10 mouse cellular contexts compared by ENCODE assay signal in the genomic region with DNA sequence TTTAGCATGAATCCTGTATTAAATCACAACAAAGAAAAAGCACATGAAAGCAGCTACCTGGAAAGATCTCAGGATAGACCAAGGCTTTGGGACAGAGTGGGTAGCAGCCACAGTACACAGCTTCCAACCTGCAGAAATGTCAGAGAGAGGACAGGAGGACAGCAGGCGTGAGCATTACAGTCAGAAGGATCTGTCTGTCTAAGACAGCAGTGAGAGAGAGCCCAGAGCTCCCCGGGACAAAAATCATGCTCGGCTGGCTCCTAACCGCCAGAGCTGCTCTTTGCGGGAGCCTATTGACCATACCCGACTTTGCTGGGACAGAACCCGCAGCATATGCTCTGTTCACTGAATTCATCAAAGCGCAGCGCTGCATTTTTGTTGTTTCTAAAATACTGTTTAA.
DNase-seq lines count a peak whose midpoint lies in the region; ATAC-seq and TF ChIP-seq lines count a peak whose summit lies in the region.
"Had no signal": no experiment of that assay in that cellular context is flagged by ENCODE, and none has a peak within 500 bp of the region (broad histone marks: within the 10 kb centered on the region; RNA-seq: fewer than 3 reads in every experiment).

No protein-coding gene starts in this region.

- no peaks in the 10 kb centered on the region for H3K36me3 ChIP-seq in stomach, embryonic 16.5 days (ENCODE audit: control insufficient read depth, insufficient read depth, low read length)
- H3K36me3 ChIP-seq: neural tube, embryonic 12.5 days had no signal

- H3K4me3 ChIP-seq in gastrocnemius, adult 2 months, result peak overlapping the region; percentile 59
- no peak overlapping the region for H3K4me3 ChIP-seq in stomach, embryonic 16.5 days (replicated peaks; ENCODE audit: low read length)
- H3K4me3 ChIP-seq: neural tube, embryonic 12.5 days had no signal

- H3K27me3 ChIP-seq in stomach, embryonic 16.5 days (ENCODE audit: control insufficient read depth, insufficient read depth, low read length), result no peaks in the 10 kb centered on the region
- H3K27me3 ChIP-seq: neural tube, embryonic 12.5 days had no signal

- H3K9me3 ChIP-seq in stomach, embryonic 16.5 days (replicated peaks; ENCODE audit: control insufficient read depth, low read length), result no peaks in the 10 kb centered on the region
- H3K9me3 ChIP-seq: neural tube, embryonic 12.5 days had no signal

- H3K4me1 ChIP-seq in stomach, embryonic 16.5 days (ENCODE audit: control insufficient read depth, insufficient read depth, low read length), result no peaks in the 10 kb centered on the region
- H3K4me1 ChIP-seq: neural tube, embryonic 12.5 days had no signal

- H3K4me2 ChIP-seq in stomach, embryonic 16.5 days (ENCODE audit: low read depth, low read length), result peak overlapping the region; percentile 25; the same call in 1 of the 2 replicates
- H3K4me2 ChIP-seq: neural tube, embryonic 12.5 days had no signal

- DNase-seq in gastrocnemius, adult 2 months, result peak; percentile 26
- DNase-seq in gastrocnemius, adult 18-20 months (ENCODE audit: low spot score), result no peak
- DNase-seq in ovary, postnatal 36 days (ENCODE audit: low spot score), result peak; percentile 24
- no peak for DNase-seq in ovary, postnatal 10 days (ENCODE audit: low spot score)
- peak; percentile 41 for DNase-seq in kidney, postnatal 10 days
- no peak for DNase-seq in thymus, postnatal 14 days
- DNase-seq in testis, postnatal 14 days (ENCODE audit: low spot score), result no peak
- DNase-seq: adrenal gland, adult 8-10 months had no signal

- WGBS in stomach, embryonic 16.5 days, result 53% methylated on average over 9 of the region's 9 CpGs

- intact Hi-C loops in gastrocnemius, adult 2 months (cut with DNase I), result no loop called here

- peak overlapping the region; percentile 75 for H3K27ac ChIP-seq in gastrocnemius, adult 2 months
- H3K27ac ChIP-seq in stomach, embryonic 16.5 days (ENCODE audit: low read length), result peak overlapping the region; percentile 88
- H3K27ac ChIP-seq: neural tube, embryonic 12.5 days had no signal

- H3K9ac ChIP-seq in stomach, embryonic 16.5 days (ENCODE audit: low read length), result peak overlapping the region; percentile 56; the same call in 1 of the 2 replicates
- H3K9ac ChIP-seq: neural tube, embryonic 12.5 days had no signal

- TF ChIP-seq CTCF in gastrocnemius, adult 2 months (IDR thresholded peaks at IDR 0.05), result no peak

- ATAC-seq in stomach, embryonic 16.5 days (ENCODE audit: insufficient read depth, low FRiP score), result no peak

Comparison
In these comparisons a context has a peak if more than half of its experiments do, and no peak if none do; other contexts are left out.
1. DNase-seq: peak in gastrocnemius, adult 2 months (single experiment), ovary, postnatal 36 days (single experiment) and kidney, postnatal 10 days (single experiment); none in gastrocnemius, adult 18-20 months (single experiment), ovary, postnatal 10 days (single experiment), thymus, postnatal 14 days (single experiment) and testis, postnatal 14 days (single experiment).